Comparison of ENCODE assay signal across 9 mouse cellular contexts in the genomic region with DNA sequence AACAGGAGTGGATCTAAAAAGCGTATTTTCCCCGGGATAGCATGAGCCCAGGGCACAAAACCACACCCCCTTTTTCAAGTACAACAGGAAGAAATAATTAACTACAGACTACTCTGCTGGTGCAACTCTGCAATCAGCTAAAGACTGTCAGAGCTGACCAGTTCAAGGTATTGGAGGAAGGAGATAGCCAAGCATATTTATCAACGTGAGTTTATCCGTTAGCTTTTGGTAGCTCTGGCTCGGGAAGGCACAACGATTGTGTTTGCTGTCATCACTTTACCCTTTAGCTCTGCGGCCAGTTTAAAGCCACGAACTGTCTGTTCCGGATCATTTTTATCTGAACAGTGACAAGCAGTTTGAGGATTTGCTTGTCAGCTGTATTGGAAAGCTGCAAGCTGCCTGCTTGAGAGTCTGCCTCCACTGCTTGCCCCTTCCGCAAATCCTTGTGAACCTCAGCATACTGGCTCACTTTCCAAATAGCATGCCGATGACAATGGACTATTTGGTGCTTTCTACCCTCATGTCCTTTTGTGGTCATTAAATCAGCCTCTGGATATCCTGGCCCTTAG.
DNase-seq lines count a peak whose midpoint lies in the region; ATAC-seq lines count a peak whose summit lies in the region.
"Had no signal": no experiment of that assay in that cellular context is flagged by ENCODE, and none has a peak within 500 bp of the region (broad histone marks: within the 10 kb centered on the region; RNA-seq: fewer than 3 reads in every experiment).

No protein-coding gene starts in this region.

- peak overlapping the region; percentile 27 for H3K4me3 ChIP-seq in heart, embryonic 15.5 days
- no peak overlapping the region for H3K4me3 ChIP-seq in liver, embryonic 15.5 days (replicated peaks)
- H3K4me3 ChIP-seq: embryonic facial prominence, embryonic 15.5 days had no signal

- WGBS in heart, embryonic 15.5 days, result 10% methylated on average over 11 of the region's 11 CpGs
- 16% methylated on average over 11 of the region's 11 CpGs for WGBS in liver, embryonic 15.5 days (ENCODE audit: insufficient replicate concordance)

- peaks cover 19% of the 10 kb centered on the region for H3K4me1 ChIP-seq in heart, embryonic 15.5 days (replicated peaks)
- 0 out of 2 replicates have a peak, but pooled peaks cover 3% of the 10 kb centered on the region for H3K4me1 ChIP-seq in liver, embryonic 15.5 days (replicated peaks)

- peak; percentile 77 for ATAC-seq in heart, embryonic 15.5 days (replicated peaks; ENCODE audit: insufficient number of reproducible peaks, insufficient read depth, low FRiP score, low read depth)
- peak; percentile 54; the same call in 1 of the 2 replicates for ATAC-seq in liver, embryonic 15.5 days (ENCODE audit: insufficient read depth)
- ATAC-seq in granulocyte monocyte progenitor cell, adult 5-6 weeks (replicated peaks; ENCODE audit: poor library complexity, severe bottlenecking), result no peak

- H3K36me3 ChIP-seq in heart, embryonic 15.5 days, result no peaks in the 10 kb centered on the region
- no peaks in the 10 kb centered on the region for H3K36me3 ChIP-seq in liver, embryonic 15.5 days (replicated peaks)
- H3K36me3 ChIP-seq: embryonic facial prominence, embryonic 15.5 days had no signal

- peak overlapping the region; percentile 50 for H3K4me2 ChIP-seq in heart, embryonic 15.5 days
- peak overlapping the region; percentile 30 for H3K4me2 ChIP-seq in liver, embryonic 15.5 days
- H3K4me2 ChIP-seq: embryonic facial prominence, embryonic 15.5 days had no signal

- peak; percentile 22 for DNase-seq in kidney, adult 9 months
- no peak for DNase-seq in kidney, adult 18-20 months
- DNase-seq in embryo, embryonic 10 days (ENCODE audit: low spot score), result peak; percentile 7
- no peak for DNase-seq in gastrocnemius, postnatal 4 days (ENCODE audit: low spot score in 2 of 2)
- no peak for DNase-seq in urinary bladder, postnatal 4 days (ENCODE audit: low spot score in 2 of 2)

- peak overlapping the region; percentile 89 for H3K27ac ChIP-seq in heart, embryonic 15.5 days
- H3K27ac ChIP-seq in liver, embryonic 15.5 days (replicated peaks), result no peak overlapping the region
- H3K27ac ChIP-seq: embryonic facial prominence, embryonic 15.5 days had no signal

- H3K27me3 ChIP-seq in heart, embryonic 15.5 days, result no peaks in the 10 kb centered on the region
- no peaks in the 10 kb centered on the region for H3K27me3 ChIP-seq in liver, embryonic 15.5 days
- H3K27me3 ChIP-seq: embryonic facial prominence, embryonic 15.5 days had no signal

- no peak overlapping the region; the same call in 1 of the 2 replicates for H3K9ac ChIP-seq in heart, embryonic 15.5 days
- H3K9ac ChIP-seq in liver, embryonic 15.5 days, result no peak overlapping the region
- H3K9ac ChIP-seq: embryonic facial prominence, embryonic 15.5 days had no signal

- no peaks in the 10 kb centered on the region for H3K9me3 ChIP-seq in heart, embryonic 15.5 days (replicated peaks)
- H3K9me3 ChIP-seq in liver, embryonic 15.5 days (replicated peaks), result no peaks in the 10 kb centered on the region
- H3K9me3 ChIP-seq: embryonic facial prominence, embryonic 15.5 days had no signal

Comparison
In these comparisons a context has a peak if more than half of its experiments do, and no peak if none do; other contexts are left out.
1. DNase-seq: peak in kidney, adult 9 months (single experiment) and embryo, embryonic 10 days (single experiment); none in kidney, adult 18-20 months (single experiment), gastrocnemius, postnatal 4 days (0 of 2) and urinary bladder, postnatal 4 days (0 of 2).